Mouse (Mus musculus) lung, embryonic 14.5 days (tissue): ENCODE measurements at regions not wholly inside any gene's neighbourhood (a gene's known extent, or its start where the extent isn't known, plus 50 kb on each side); places are given as distances from the start of the nearest gene placed in this dataset.
A peak's percentile ranks its signal among the peaks of the same experiment; 100 is the strongest.

Source experiments
- ATAC-seq: fragments of 200-750 bp; cut with Nextera tagmentation; 2 replicates; pipeline ENCODE4 v1.8.0; 2017; ENCODE audit warnings: mild to moderate bottlenecking, moderate TSS enrichment, moderate library complexity; ENCODE audit not compliant: insufficient read depth
- DNase-seq: peaks from one replicate; pipeline ENCODE4 v3.0.0-alpha.2; 2015
- H3K27ac ChIP-seq: fragments of 300-500 bp; sonication (generic); 2 replicates; pipeline ENCODE4 v1.5.1; 2014; ENCODE audit warnings: low read depth, mild to moderate bottlenecking, moderate library complexity
- H3K27me3 ChIP-seq: fragments of 300-500 bp; sonication (generic); 2 replicates; pipeline ENCODE4 v1.6.1; 2014; ENCODE audit warnings: low read length, control low read depth; ENCODE audit not compliant: insufficient read depth
- H3K36me3 ChIP-seq: fragments of 300-500 bp; sonication (generic); 2 replicates; pipeline ENCODE4 v1.6.1; 2014; ENCODE audit warnings: control low read depth; ENCODE audit not compliant: insufficient read depth
- H3K4me1 ChIP-seq: fragments of 300-500 bp; sonication (generic); 2 replicates; pipeline ENCODE4 v1.6.1; 2014; ENCODE audit warnings: antibody characterized with exemption, control low read depth; ENCODE audit not compliant: insufficient read depth
- H3K4me2 ChIP-seq: fragments of 300-500 bp; sonication (generic); 2 replicates; pipeline ENCODE4 v1.6.1; 2014; ENCODE audit warnings: mild to moderate bottlenecking
- H3K4me3 ChIP-seq: fragments of 300-500 bp; sonication (generic); 2 replicates; pipeline ENCODE4 v1.5.1; 2014; ENCODE audit warnings: low read depth, low read length
- H3K9ac ChIP-seq: fragments of 300-500 bp; sonication (generic); 2 replicates; pipeline ENCODE4 v1.6.1; 2014
- H3K9me3 ChIP-seq: fragments of 300-500 bp; sonication (generic); 2 replicates; pipeline ENCODE4 v1.6.1; 2016; ENCODE audit warnings: low read depth, low read length, control low read depth
- CTCF ChIP-seq: IDR thresholded peaks from 2 replicates; pipeline ENCODE4 v1.5.1; 2016; ENCODE audit warnings: antibody characterized with exemption, low read depth
- WGBS: fragments of 180-500 bp; shearing (Covaris S2); extraction: QIAGEN DNeasy Blood & Tissue Kit; methylation state at CpG from one replicate; pipeline ENCODE4 v1.1.7; 2014; 5-methylcytosine and 5-hydroxymethylcytosine counted together

DNA sequence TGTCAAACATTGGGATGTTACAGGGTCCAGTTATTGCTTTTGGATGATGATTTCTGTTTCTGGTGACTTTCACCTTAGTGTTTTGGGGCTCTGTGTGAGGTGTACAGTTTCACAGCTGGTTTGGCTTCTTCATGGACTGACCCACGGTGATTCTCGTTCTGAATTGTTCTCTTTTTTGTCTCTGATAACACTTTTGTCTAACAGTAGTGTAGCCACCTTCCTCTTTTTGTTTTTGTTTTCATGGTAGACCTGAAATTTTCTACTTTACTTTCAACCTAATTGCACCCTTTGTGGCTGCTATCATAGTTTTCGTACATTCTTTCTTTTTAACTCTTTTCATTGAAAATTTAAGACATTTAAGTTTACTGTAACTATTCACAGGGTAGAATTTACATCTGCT is 105.5 kb downstream of the Bcl2l11 start:
- H3K4me2 ChIP-seq: no peak overlapping the region
- no peak for TF ChIP-seq CTCF
- no peak overlapping the region for H3K4me3 ChIP-seq
- DNase-seq: no peak
- ATAC-seq: no peak
- no peak overlapping the region for H3K27ac ChIP-seq
- no peak overlapping the region for H3K9ac ChIP-seq
- H3K9me3 ChIP-seq: no peaks in the 10 kb centered on the region
- WGBS: 77% methylated on average over 3 of the region's 3 CpGs
- H3K27me3 ChIP-seq: no peaks in the 10 kb centered on the region
- no peaks in the 10 kb centered on the region for H3K36me3 ChIP-seq
- H3K4me1 ChIP-seq: no peaks in the 10 kb centered on the region; the same call in 1 of the 2 replicates

DNA sequence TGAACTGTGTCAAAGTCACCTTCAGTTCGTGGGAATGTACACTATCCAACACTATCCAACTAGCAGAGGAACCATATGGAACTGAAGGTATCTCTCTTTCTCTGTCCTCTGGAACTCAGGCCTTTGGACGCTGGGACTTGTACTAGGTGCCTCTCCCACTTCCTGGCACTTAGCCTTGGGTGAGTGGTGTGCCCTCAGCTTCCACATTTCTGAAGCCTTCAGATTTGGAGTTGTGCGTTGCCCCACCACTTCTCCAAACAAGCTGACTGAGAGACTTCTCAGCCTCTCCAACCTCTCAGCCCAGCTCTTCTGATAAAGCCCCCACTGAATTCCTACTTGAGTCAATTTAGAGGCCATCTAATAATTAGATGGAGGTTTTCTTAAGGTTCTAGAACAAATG is 106.2 kb downstream of the Bcl2l11 start:
- Histone ChIP-seq H3K36me3 (no peaks in the 10 kb centered on the region), H3K4me1 (no peaks in the 10 kb centered on the region; the same call in 1 of the 2 replicates), H3K27me3 (no peaks in the 10 kb centered on the region), H3K27ac (no peak overlapping the region), H3K9ac (no peak overlapping the region), H3K9me3 (no peaks in the 10 kb centered on the region), H3K4me3 (no peak overlapping the region), H3K4me2 (no peak overlapping the region)
- ATAC-seq: no peak
- TF ChIP-seq CTCF: no peak
- 55% methylated on average over 3 of the region's 3 CpGs for WGBS
- no peak for DNase-seq

- Histone ChIP-seq H3K36me3 (no peaks in the 10 kb centered on the region), H3K4me1 (no peaks in the 10 kb centered on the region; the same call in 1 of the 2 replicates), H3K4me2 (no peak overlapping the region), H3K27me3 (no peaks in the 10 kb centered on the region), H3K9ac (no peak overlapping the region), H3K27ac (no peak overlapping the region), H3K4me3 (no peak overlapping the region), H3K9me3 (no peaks in the 10 kb centered on the region)
- DNase-seq (no peak), ATAC-seq (no peak)
- no peak for TF ChIP-seq CTCF
- 48% methylated on average over 8 of the region's 8 CpGs for WGBS
Measured at GRCm38 (mm10) chr2:128235127-128235526, 109.3 kb downstream of the Bcl2l11 start.

DNA sequence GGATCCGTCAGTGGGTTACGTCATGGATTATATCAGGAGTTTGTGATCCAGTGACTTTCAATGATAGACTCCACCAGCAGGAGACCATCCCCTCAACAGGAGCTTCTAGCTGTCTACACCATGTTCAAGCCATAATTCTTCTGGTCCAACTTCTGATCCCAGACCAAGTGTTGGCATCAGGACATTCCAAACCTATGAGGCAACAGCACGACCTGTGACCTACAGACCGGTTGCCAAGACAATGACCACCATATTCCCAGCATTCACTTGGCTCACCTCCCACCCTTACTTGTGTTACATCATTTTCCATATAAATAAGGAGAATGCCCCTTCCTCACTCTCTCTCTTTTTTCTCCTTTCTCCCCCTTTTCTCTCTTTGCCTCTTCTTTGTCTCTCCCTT is 113.6 kb downstream of the Bcl2l11 start:
- no peak for DNase-seq
- 88% methylated on average over 4 of the region's 4 CpGs for WGBS
- no peaks in the 10 kb centered on the region for H3K36me3 ChIP-seq
- no peaks in the 10 kb centered on the region for H3K27me3 ChIP-seq
- ATAC-seq: no peak
- H3K9ac ChIP-seq: no peak overlapping the region
- no peak overlapping the region for H3K27ac ChIP-seq
- H3K4me3 ChIP-seq: no peak overlapping the region
- peaks cover 4% of the 10 kb centered on the region; the same call in 1 of the 2 replicates for H3K4me1 ChIP-seq
- no peak for TF ChIP-seq CTCF
- no peaks in the 10 kb centered on the region for H3K9me3 ChIP-seq
- no peak overlapping the region for H3K4me2 ChIP-seq

GRCm38 (mm10) chr2:128240054-128240453 is 114.2 kb downstream of the Bcl2l11 start:
- 47% methylated on average over 4 of the region's 4 CpGs for WGBS
- Histone ChIP-seq H3K36me3 (no peaks in the 10 kb centered on the region), H3K4me2 (0 out of 2 replicates have a peak overlapping the region, but pooled peaks have one; percentile 12), H3K4me1 (peaks cover 4% of the 10 kb centered on the region; the same call in 1 of the 2 replicates), H3K27me3 (no peaks in the 10 kb centered on the region), H3K4me3 (no peak overlapping the region), H3K9me3 (no peaks in the 10 kb centered on the region), H3K9ac (no peak overlapping the region), H3K27ac (peak overlapping the region; percentile 63; the same call in 1 of the 2 replicates)
- TF ChIP-seq CTCF: no peak
- ATAC-seq: no peak
- DNase-seq: no peak

- Histone ChIP-seq H3K27me3 (no peaks in the 10 kb centered on the region), H3K27ac (peak overlapping the region; percentile 63; the same call in 1 of the 2 replicates)
Measured at GRCm38 (mm10) chr2:128240536-128241279, 114.9 kb downstream of the Bcl2l11 start.

DNA sequence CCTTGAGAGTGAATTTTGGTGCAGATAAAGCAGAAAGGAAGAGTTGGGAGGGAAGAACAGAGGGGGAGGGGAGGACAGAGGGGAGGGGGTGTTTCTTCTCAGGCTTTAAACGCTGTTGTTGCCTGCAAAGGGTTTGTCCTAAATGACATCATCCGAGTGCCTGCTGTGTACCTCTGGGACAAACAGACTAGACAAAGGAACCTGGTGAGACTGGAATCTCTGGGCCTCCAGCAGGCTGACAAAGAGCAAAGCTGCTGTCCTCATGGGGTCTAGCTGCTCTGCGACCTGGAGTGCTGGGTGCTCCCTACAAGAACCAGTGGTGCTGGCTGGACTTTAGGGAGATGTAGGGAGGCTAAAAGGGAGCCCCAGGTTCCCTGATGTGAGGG is 115.4 kb downstream of the Bcl2l11 start:
- ATAC-seq (no peak), DNase-seq (no peak)
- H3K4me3 ChIP-seq: no peak overlapping the region

More at GRCm38 (mm10) chr2:128240536-128241279, 114.9 kb downstream of the Bcl2l11 start:
- Histone ChIP-seq H3K4me2 (0 out of 2 replicates have a peak overlapping the region, but pooled peaks have one; percentile 12), H3K9me3 (no peaks in the 10 kb centered on the region), H3K36me3 (no peaks in the 10 kb centered on the region), H3K4me1 (peaks cover 4% of the 10 kb centered on the region; the same call in 1 of the 2 replicates), H3K4me3 (no peak overlapping the region), H3K9ac (no peak overlapping the region)
- DNase-seq (peak; percentile 84), ATAC-seq (peak; percentile 64)
- 43% methylated on average over 9 of the region's 9 CpGs for WGBS
- TF ChIP-seq CTCF: no peak

More for the DNA sequence above, 115.4 kb downstream of the Bcl2l11 start:
- Histone ChIP-seq H3K9me3 (no peaks in the 10 kb centered on the region), H3K9ac (no peak overlapping the region), H3K36me3 (no peaks in the 10 kb centered on the region), H3K4me2 (no peak overlapping the region), H3K4me1 (peaks cover 4% of the 10 kb centered on the region; the same call in 1 of the 2 replicates), H3K27ac (peak overlapping the region; percentile 9; the same call in 1 of the 2 replicates), H3K27me3 (no peaks in the 10 kb centered on the region)
- TF ChIP-seq CTCF: no peak
- WGBS: 25% methylated on average over 3 of the region's 3 CpGs
